Mouse (Mus musculus): ENCODE results near the gene Nrg4. TPM values are rescaled to one million over a fixed set of nuclear protein-coding genes. Genes with fewer than 3 reads are reported as not detected.
A peak's percentile ranks its signal among the peaks of the same experiment; 100 is the strongest.

Nrg4 gene
- polyA plus RNA-seq, 1 experiment from 2014 or later: 1.2 TPM

GRCm38 (mm10) chr9:55354686-55355085 is 28.0 kb upstream of the Nrg4 start:
- ATAC-seq (ENCODE audit: low read depth): no peak
- no peak for DNase-seq (ENCODE audit: low spot score)

GRCm38 (mm10) chr9:55348664-55349063 is 22.0 kb upstream of the Nrg4 start:
- H3K9me3 ChIP-seq (ENCODE audit: control insufficient read depth, low read length): no peaks in the 10 kb centered on the region
- H3K27me3 ChIP-seq (replicated peaks; ENCODE audit: control insufficient read depth, insufficient read depth, low read length): no peaks in the 10 kb centered on the region
- no peak overlapping the region for H3K4me3 ChIP-seq (ENCODE audit: low read depth, low read length)
- no peak overlapping the region for H3K4me2 ChIP-seq (ENCODE audit: low read depth, low read length)
- DNase-seq (ENCODE audit: low spot score): no peak
- H3K27ac ChIP-seq (replicated peaks; ENCODE audit: low read depth, low read length): no peak overlapping the region
- WGBS: 79% methylated on average over 3 of the region's 3 CpGs
- H3K36me3 ChIP-seq (ENCODE audit: control insufficient read depth, insufficient read depth, low read length): no peaks in the 10 kb centered on the region
- no peak overlapping the region for H3K9ac ChIP-seq (ENCODE audit: low read depth, low read length)
- no peaks in the 10 kb centered on the region for H3K4me1 ChIP-seq (ENCODE audit: control insufficient read depth, insufficient read depth, low read length)
- no peak for ATAC-seq (ENCODE audit: low read depth)

More at GRCm38 (mm10) chr9:55354686-55355085, 28.0 kb upstream of the Nrg4 start:
- Histone ChIP-seq H3K27me3 (replicated peaks; ENCODE audit: control insufficient read depth, insufficient read depth, low read length) (no peaks in the 10 kb centered on the region), H3K36me3 (ENCODE audit: control insufficient read depth, insufficient read depth, low read length) (no peaks in the 10 kb centered on the region), H3K27ac (replicated peaks; ENCODE audit: low read depth, low read length) (no peak overlapping the region), H3K4me3 (ENCODE audit: low read depth, low read length) (no peak overlapping the region), H3K9me3 (ENCODE audit: control insufficient read depth, low read length) (no peaks in the 10 kb centered on the region), H3K9ac (ENCODE audit: low read depth, low read length) (no peak overlapping the region), H3K4me2 (ENCODE audit: low read depth, low read length) (no peak overlapping the region), H3K4me1 (ENCODE audit: control insufficient read depth, insufficient read depth, low read length) (no peaks in the 10 kb centered on the region)
- 60% methylated on average over 3 of the region's 3 CpGs for WGBS

GRCm38 (mm10) chr9:55345332-55345731 is 18.7 kb upstream of the Nrg4 start:
- Histone ChIP-seq H3K27ac (replicated peaks; ENCODE audit: low read depth, low read length) (no peak overlapping the region), H3K36me3 (ENCODE audit: control insufficient read depth, insufficient read depth, low read length) (no peaks in the 10 kb centered on the region), H3K4me2 (ENCODE audit: low read depth, low read length) (no peak overlapping the region), H3K9me3 (ENCODE audit: control insufficient read depth, low read length) (no peaks in the 10 kb centered on the region), H3K4me1 (ENCODE audit: control insufficient read depth, insufficient read depth, low read length) (no peaks in the 10 kb centered on the region), H3K4me3 (ENCODE audit: low read depth, low read length) (no peak overlapping the region), H3K9ac (ENCODE audit: low read depth, low read length) (no peak overlapping the region), H3K27me3 (replicated peaks; ENCODE audit: control insufficient read depth, insufficient read depth, low read length) (no peaks in the 10 kb centered on the region)
- no peak for ATAC-seq (ENCODE audit: low read depth)
- no peak for DNase-seq (ENCODE audit: low spot score)
- WGBS: 87% methylated on average over 7 of the region's 7 CpGs

- DNase-seq (ENCODE audit: low spot score) (no peak), ATAC-seq (ENCODE audit: low read depth) (no peak)
- Histone ChIP-seq H3K4me3 (ENCODE audit: low read depth, low read length) (no peak overlapping the region), H3K9ac (ENCODE audit: low read depth, low read length) (no peak overlapping the region), H3K9me3 (ENCODE audit: control insufficient read depth, low read length) (no peaks in the 10 kb centered on the region), H3K27me3 (replicated peaks; ENCODE audit: control insufficient read depth, insufficient read depth, low read length) (no peaks in the 10 kb centered on the region), H3K36me3 (ENCODE audit: control insufficient read depth, insufficient read depth, low read length) (no peaks in the 10 kb centered on the region), H3K27ac (replicated peaks; ENCODE audit: low read depth, low read length) (no peak overlapping the region), H3K4me1 (ENCODE audit: control insufficient read depth, insufficient read depth, low read length) (no peaks in the 10 kb centered on the region), H3K4me2 (ENCODE audit: low read depth, low read length) (no peak overlapping the region)
- 77% methylated on average over 7 of the region's 7 CpGs for WGBS
Observed at GRCm38 (mm10) chr9:55344165-55344564, 17.5 kb upstream of the Nrg4 start.

- Histone ChIP-seq H3K4me2 (ENCODE audit: low read depth, low read length) (no peak overlapping the region), H3K9ac (ENCODE audit: low read depth, low read length) (no peak overlapping the region), H3K9me3 (ENCODE audit: control insufficient read depth, low read length) (no peaks in the 10 kb centered on the region), H3K36me3 (ENCODE audit: control insufficient read depth, insufficient read depth, low read length) (no peaks in the 10 kb centered on the region), H3K27ac (replicated peaks; ENCODE audit: low read depth, low read length) (no peak overlapping the region), H3K4me3 (ENCODE audit: low read depth, low read length) (no peak overlapping the region), H3K27me3 (replicated peaks; ENCODE audit: control insufficient read depth, insufficient read depth, low read length) (peaks cover 22% of the 10 kb centered on the region), H3K4me1 (ENCODE audit: control insufficient read depth, insufficient read depth, low read length) (peaks cover 9% of the 10 kb centered on the region; the same call in 1 of the 2 replicates)
- DNase-seq (ENCODE audit: low spot score) (peak; percentile 33), ATAC-seq (ENCODE audit: low read depth) (0 out of 2 replicates have a peak, but pooled peaks have one; percentile 50)
- WGBS: 28% methylated on average over 7 of the region's 7 CpGs
Observed at GRCm38 (mm10) chr9:55332949-55333348, 6.3 kb upstream of the Nrg4 start.

GRCm38 (mm10) chr9:55332476-55332875 is 5.8 kb upstream of the Nrg4 start:
- no peaks in the 10 kb centered on the region for H3K9me3 ChIP-seq (ENCODE audit: control insufficient read depth, low read length)
- H3K27ac ChIP-seq (replicated peaks; ENCODE audit: low read depth, low read length): no peak overlapping the region
- H3K4me3 ChIP-seq (ENCODE audit: low read depth, low read length): no peak overlapping the region
- H3K4me2 ChIP-seq (ENCODE audit: low read depth, low read length): no peak overlapping the region
- DNase-seq (ENCODE audit: low spot score): no peak
- peaks cover 9% of the 10 kb centered on the region; the same call in 1 of the 2 replicates for H3K4me1 ChIP-seq (ENCODE audit: control insufficient read depth, insufficient read depth, low read length)
- ATAC-seq (ENCODE audit: low read depth): no peak
- no peak overlapping the region for H3K9ac ChIP-seq (ENCODE audit: low read depth, low read length)
- no peaks in the 10 kb centered on the region for H3K36me3 ChIP-seq (ENCODE audit: control insufficient read depth, insufficient read depth, low read length)
- peaks cover 23% of the 10 kb centered on the region for H3K27me3 ChIP-seq (replicated peaks; ENCODE audit: control insufficient read depth, insufficient read depth, low read length)
- WGBS: 22% methylated on average over 5 of the region's 5 CpGs

GRCm38 (mm10) chr9:55329401-55329800 is 2.8 kb upstream of the Nrg4 start:
- no peak for DNase-seq (ENCODE audit: low spot score)
- no peak overlapping the region for H3K9ac ChIP-seq (ENCODE audit: low read depth, low read length)
- no peak overlapping the region for H3K4me3 ChIP-seq (ENCODE audit: low read depth, low read length)
- no peak for ATAC-seq (ENCODE audit: low read depth)
- peaks cover 9% of the 10 kb centered on the region; the same call in 1 of the 2 replicates for H3K4me1 ChIP-seq (ENCODE audit: control insufficient read depth, insufficient read depth, low read length)
- H3K4me2 ChIP-seq (ENCODE audit: low read depth, low read length): no peak overlapping the region
- peaks cover 31% of the 10 kb centered on the region for H3K27me3 ChIP-seq (replicated peaks; ENCODE audit: control insufficient read depth, insufficient read depth, low read length)
- 73% methylated on average over 6 of the region's 6 CpGs for WGBS
- H3K27ac ChIP-seq (replicated peaks; ENCODE audit: low read depth, low read length): no peak overlapping the region
- H3K36me3 ChIP-seq (ENCODE audit: control insufficient read depth, insufficient read depth, low read length): no peaks in the 10 kb centered on the region
- no peaks in the 10 kb centered on the region for H3K9me3 ChIP-seq (ENCODE audit: control insufficient read depth, low read length)

- Histone ChIP-seq H3K9me3 (ENCODE audit: control insufficient read depth, low read length) (no peaks in the 10 kb centered on the region), H3K36me3 (ENCODE audit: control insufficient read depth, insufficient read depth, low read length) (no peaks in the 10 kb centered on the region), H3K9ac (ENCODE audit: low read depth, low read length) (no peak overlapping the region), H3K4me3 (ENCODE audit: low read depth, low read length) (no peak overlapping the region), H3K4me1 (ENCODE audit: control insufficient read depth, insufficient read depth, low read length) (peaks cover 9% of the 10 kb centered on the region; the same call in 1 of the 2 replicates), H3K27ac (replicated peaks; ENCODE audit: low read depth, low read length) (no peak overlapping the region), H3K27me3 (replicated peaks; ENCODE audit: control insufficient read depth, insufficient read depth, low read length) (peaks cover 39% of the 10 kb centered on the region), H3K4me2 (ENCODE audit: low read depth, low read length) (peak overlapping the region; percentile 20; the same call in 1 of the 2 replicates)
- ATAC-seq (ENCODE audit: low read depth) (no peak), DNase-seq (ENCODE audit: low spot score) (no peak)
- 21% methylated on average over 14 of the region's 14 CpGs for WGBS
Observed at GRCm38 (mm10) chr9:55328151-55328918, 1.7 kb upstream of the Nrg4 start.

GRCm38 (mm10) chr9:55327234-55327615 is 581 bp upstream of the Nrg4 start:
- Histone ChIP-seq H3K27ac (replicated peaks; ENCODE audit: low read depth, low read length) (no peak overlapping the region), H3K9ac (ENCODE audit: low read depth, low read length) (peak overlapping the region; percentile 74), H3K4me1 (ENCODE audit: control insufficient read depth, insufficient read depth, low read length) (peaks cover 9% of the 10 kb centered on the region; the same call in 1 of the 2 replicates), H3K4me2 (ENCODE audit: low read depth, low read length) (peak overlapping the region; percentile 93), H3K27me3 (replicated peaks; ENCODE audit: control insufficient read depth, insufficient read depth, low read length) (peaks cover 45% of the 10 kb centered on the region), H3K4me3 (ENCODE audit: low read depth, low read length) (peak overlapping the region; percentile 77), H3K9me3 (ENCODE audit: control insufficient read depth, low read length) (no peaks in the 10 kb centered on the region), H3K36me3 (ENCODE audit: control insufficient read depth, insufficient read depth, low read length) (no peaks in the 10 kb centered on the region)
- ATAC-seq (ENCODE audit: low read depth): no peak
- WGBS: under 1% methylated on average over 13 of the region's 13 CpGs
- DNase-seq (ENCODE audit: low spot score): peak; percentile 40
